Mouse (Mus musculus): ENCODE results near the gene Ankrd11. TPM values are rescaled to one million over a fixed set of nuclear protein-coding genes. Genes with fewer than 3 reads are reported as not detected.

Ankrd11 gene
- polyA plus RNA-seq, 1 experiment, result 41.9 TPM

GRCm38 (mm10) chr8:122966638-122967037 is 75.4 kb downstream of the Ankrd11 start:
- no peak overlapping the region for H3K27ac ChIP-seq (ENCODE audit: control insufficient read depth, insufficient read depth, low read depth, low read length)
- TF ChIP-seq POLR2A (IDR thresholded peaks at IDR 0.05; ENCODE audit: control insufficient read depth, low read depth, low read length), result no peak
- TF ChIP-seq CTCF (IDR thresholded peaks at IDR 0.05; ENCODE audit: control insufficient read depth, insufficient read depth, insufficient replicate concordance, low read depth, low read length), result no peak
- H3K4me1 ChIP-seq (ENCODE audit: control insufficient read depth, insufficient read depth, low read length), result no peaks in the 10 kb centered on the region
- no peaks in the 10 kb centered on the region for H3K27me3 ChIP-seq (ENCODE audit: control insufficient read depth, insufficient read depth, low read length)
- no peaks in the 10 kb centered on the region for H3K36me3 ChIP-seq (ENCODE audit: control insufficient read depth, insufficient read depth, low read length)
- no peak overlapping the region for H3K4me3 ChIP-seq (ENCODE audit: control insufficient read depth, low read depth, low read length)

- TF ChIP-seq CTCF (IDR thresholded peaks at IDR 0.05; ENCODE audit: control insufficient read depth, insufficient read depth, insufficient replicate concordance, low read depth, low read length) (no peak), POLR2A (IDR thresholded peaks at IDR 0.05; ENCODE audit: control insufficient read depth, low read depth, low read length) (no peak)
- Histone ChIP-seq H3K4me3 (ENCODE audit: control insufficient read depth, low read depth, low read length) (no peak overlapping the region), H3K27me3 (ENCODE audit: control insufficient read depth, insufficient read depth, low read length) (no peaks in the 10 kb centered on the region), H3K36me3 (ENCODE audit: control insufficient read depth, insufficient read depth, low read length) (no peaks in the 10 kb centered on the region), H3K4me1 (ENCODE audit: control insufficient read depth, insufficient read depth, low read length) (no peaks in the 10 kb centered on the region), H3K27ac (ENCODE audit: control insufficient read depth, insufficient read depth, low read depth, low read length) (no peak overlapping the region)
Observed at GRCm38 (mm10) chr8:122962046-122962445, 80.0 kb downstream of the Ankrd11 start.

GRCm38 (mm10) chr8:122961458-122961857 is 80.6 kb downstream of the Ankrd11 start:
- no peak overlapping the region for H3K27ac ChIP-seq (ENCODE audit: control insufficient read depth, insufficient read depth, low read depth, low read length)
- no peaks in the 10 kb centered on the region for H3K27me3 ChIP-seq (ENCODE audit: control insufficient read depth, insufficient read depth, low read length)
- H3K36me3 ChIP-seq (ENCODE audit: control insufficient read depth, insufficient read depth, low read length), result no peaks in the 10 kb centered on the region
- H3K4me3 ChIP-seq (ENCODE audit: control insufficient read depth, low read depth, low read length), result no peak overlapping the region
- no peak for TF ChIP-seq POLR2A (IDR thresholded peaks at IDR 0.05; ENCODE audit: control insufficient read depth, low read depth, low read length)
- no peak for TF ChIP-seq CTCF (IDR thresholded peaks at IDR 0.05; ENCODE audit: control insufficient read depth, insufficient read depth, insufficient replicate concordance, low read depth, low read length)
- H3K4me1 ChIP-seq (ENCODE audit: control insufficient read depth, insufficient read depth, low read length), result no peaks in the 10 kb centered on the region

- Histone ChIP-seq H3K27me3 (ENCODE audit: control insufficient read depth, insufficient read depth, low read length) (no peaks in the 10 kb centered on the region), H3K36me3 (ENCODE audit: control insufficient read depth, insufficient read depth, low read length) (no peaks in the 10 kb centered on the region), H3K4me3 (ENCODE audit: control insufficient read depth, low read depth, low read length) (no peak overlapping the region), H3K27ac (ENCODE audit: control insufficient read depth, insufficient read depth, low read depth, low read length) (no peak overlapping the region), H3K4me1 (ENCODE audit: control insufficient read depth, insufficient read depth, low read length) (no peaks in the 10 kb centered on the region)
- TF ChIP-seq POLR2A (IDR thresholded peaks at IDR 0.05; ENCODE audit: control insufficient read depth, low read depth, low read length) (no peak), CTCF (IDR thresholded peaks at IDR 0.05; ENCODE audit: control insufficient read depth, insufficient read depth, insufficient replicate concordance, low read depth, low read length) (no peak)
Observed at GRCm38 (mm10) chr8:122960932-122961331, 81.1 kb downstream of the Ankrd11 start.

GRCm38 (mm10) chr8:122960323-122960722 is 81.8 kb downstream of the Ankrd11 start:
- no peaks in the 10 kb centered on the region for H3K4me1 ChIP-seq (ENCODE audit: control insufficient read depth, insufficient read depth, low read length)
- no peak overlapping the region for H3K27ac ChIP-seq (ENCODE audit: control insufficient read depth, insufficient read depth, low read depth, low read length)
- H3K4me3 ChIP-seq (ENCODE audit: control insufficient read depth, low read depth, low read length), result no peak overlapping the region
- H3K27me3 ChIP-seq (ENCODE audit: control insufficient read depth, insufficient read depth, low read length), result no peaks in the 10 kb centered on the region
- TF ChIP-seq CTCF (IDR thresholded peaks at IDR 0.05; ENCODE audit: control insufficient read depth, insufficient read depth, insufficient replicate concordance, low read depth, low read length) (no peak), POLR2A (IDR thresholded peaks at IDR 0.05; ENCODE audit: control insufficient read depth, low read depth, low read length) (no peak)
- no peaks in the 10 kb centered on the region for H3K36me3 ChIP-seq (ENCODE audit: control insufficient read depth, insufficient read depth, low read length)

- Histone ChIP-seq H3K27me3 (ENCODE audit: control insufficient read depth, insufficient read depth, low read length) (no peaks in the 10 kb centered on the region), H3K36me3 (ENCODE audit: control insufficient read depth, insufficient read depth, low read length) (no peaks in the 10 kb centered on the region), H3K4me3 (ENCODE audit: control insufficient read depth, low read depth, low read length) (no peak overlapping the region), H3K4me1 (ENCODE audit: control insufficient read depth, insufficient read depth, low read length) (peaks cover 4% of the 10 kb centered on the region; the same call in 1 of the 2 replicates), H3K27ac (ENCODE audit: control insufficient read depth, insufficient read depth, low read depth, low read length) (no peak overlapping the region)
- TF ChIP-seq POLR2A (IDR thresholded peaks at IDR 0.05; ENCODE audit: control insufficient read depth, low read depth, low read length), result no peak
- no peak for TF ChIP-seq CTCF (IDR thresholded peaks at IDR 0.05; ENCODE audit: control insufficient read depth, insufficient read depth, insufficient replicate concordance, low read depth, low read length)
Observed at GRCm38 (mm10) chr8:122955997-122956396, 86.1 kb downstream of the Ankrd11 start.

- Histone ChIP-seq H3K36me3 (ENCODE audit: control insufficient read depth, insufficient read depth, low read length) (no peaks in the 10 kb centered on the region), H3K4me1 (ENCODE audit: control insufficient read depth, insufficient read depth, low read length) (peaks cover 4% of the 10 kb centered on the region; the same call in 1 of the 2 replicates), H3K27me3 (ENCODE audit: control insufficient read depth, insufficient read depth, low read length) (no peaks in the 10 kb centered on the region), H3K27ac (ENCODE audit: control insufficient read depth, insufficient read depth, low read depth, low read length) (no peak overlapping the region), H3K4me3 (ENCODE audit: control insufficient read depth, low read depth, low read length) (no peak overlapping the region)
- no peak for TF ChIP-seq POLR2A (IDR thresholded peaks at IDR 0.05; ENCODE audit: control insufficient read depth, low read depth, low read length)
- TF ChIP-seq CTCF (IDR thresholded peaks at IDR 0.05; ENCODE audit: control insufficient read depth, insufficient read depth, insufficient replicate concordance, low read depth, low read length), result no peak
Observed at GRCm38 (mm10) chr8:122955195-122955594, 86.9 kb downstream of the Ankrd11 start.
